Mouse (Mus musculus) brain, embryonic 14.5 days (tissue): ENCODE data around the gene Kidins220. TPM values are rescaled to one million over a fixed set of nuclear protein-coding genes. Genes with fewer than 3 reads are reported as not detected.

Experiments used
- DNase-seq: peaks from one replicate; pipeline ENCODE4 v3.0.0-alpha.2; 2011; ENCODE audit warnings: low read depth
- CTCF ChIP-seq: fragments of 200-500 bp; IDR thresholded peaks from 2 replicates; pipeline ENCODE4 v1.5.1; 2012; ENCODE audit warnings: inconsistent platforms, mild to moderate bottlenecking, moderate library complexity, borderline replicate concordance; ENCODE audit not compliant: insufficient read depth, insufficient read length; ENCODE audit errors: extremely low read depth
- POLR2A ChIP-seq: fragments of 200-500 bp; IDR thresholded peaks from 2 replicates; pipeline ENCODE4 v1.6.1; 2012; ENCODE audit warnings: mild to moderate bottlenecking, inconsistent platforms, borderline replicate concordance; ENCODE audit not compliant: poor library complexity, insufficient read depth, insufficient read length, severe bottlenecking; ENCODE audit errors: extremely low read depth
- polyA plus RNA-seq: library from polyadenylated mRNA; depleted of rRNA; stranded (reverse); fragments of >200 nt; gene quantifications from 2 replicates; pipeline ENCODE4 v1.2.3, GENCODE M21; 2012; rRNA removed

The Kidins220 gene
- polyA plus RNA-seq: 205 and 265 TPM in 2 replicates

- TF ChIP-seq CTCF (no peak), POLR2A (peak; percentile 80; the same call in 1 of the 2 replicates)
- DNase-seq: peak; percentile 96
Observed at GRCm38 (mm10) chr12:24974446-24975114, at the start of gene Kidins220. Gene Kidins220, plus strand, starts transcription at chr12:24974925.

GRCm38 (mm10) chr12:24925276-24925675 lies 49.4 kb upstream of the Kidins220 start:
- no peak for DNase-seq
- no peak for TF ChIP-seq POLR2A
- no peak for TF ChIP-seq CTCF

GRCm38 (mm10) chr12:24925684-24926083 lies 49.0 kb upstream of the Kidins220 start:
- no peak for TF ChIP-seq CTCF
- DNase-seq: no peak

- TF ChIP-seq POLR2A: no peak
- TF ChIP-seq CTCF: no peak
- peak; percentile 82 for DNase-seq
Observed at GRCm38 (mm10) chr12:24928051-24928748, 46.5 kb upstream of the Kidins220 start.

GRCm38 (mm10) chr12:24929043-24929442 lies 45.7 kb upstream of the Kidins220 start:
- peak; percentile 35 for DNase-seq

GRCm38 (mm10) chr12:24930760-24931159 lies 44.0 kb upstream of the Kidins220 start:
- TF ChIP-seq CTCF (no peak), POLR2A (no peak)
- no peak for DNase-seq

More at GRCm38 (mm10) chr12:24929043-24929442, 45.7 kb upstream of the Kidins220 start:
- TF ChIP-seq CTCF: no peak
- no peak for TF ChIP-seq POLR2A

- TF ChIP-seq CTCF: no peak
- no peak for TF ChIP-seq POLR2A
- no peak for DNase-seq
Observed at GRCm38 (mm10) chr12:24932120-24932519, 42.6 kb upstream of the Kidins220 start.

GRCm38 (mm10) chr12:24933206-24933775 lies 41.4 kb upstream of the Kidins220 start:
- TF ChIP-seq POLR2A (no peak), CTCF (no peak)
- peak; percentile 67 for DNase-seq

GRCm38 (mm10) chr12:24933996-24934395 lies 40.7 kb upstream of the Kidins220 start:
- TF ChIP-seq CTCF (no peak), POLR2A (no peak)

GRCm38 (mm10) chr12:24936281-24936680 lies 38.4 kb upstream of the Kidins220 start:
- DNase-seq: no peak
- no peak for TF ChIP-seq POLR2A
- no peak for TF ChIP-seq CTCF

More at GRCm38 (mm10) chr12:24933996-24934395, 40.7 kb upstream of the Kidins220 start:
- DNase-seq: no peak

- TF ChIP-seq POLR2A (no peak), CTCF (no peak)
- no peak for DNase-seq
Observed at GRCm38 (mm10) chr12:24939372-24939771, 35.4 kb upstream of the Kidins220 start.

- TF ChIP-seq CTCF: no peak
- TF ChIP-seq POLR2A: no peak
- DNase-seq: no peak
Observed at GRCm38 (mm10) chr12:24942619-24943287, 32.0 kb upstream of the Kidins220 start.

GRCm38 (mm10) chr12:24943427-24943826 lies 31.3 kb upstream of the Kidins220 start:
- no peak for TF ChIP-seq POLR2A
- no peak for TF ChIP-seq CTCF
- no peak for DNase-seq
